Mouse (Mus musculus) erythroblast, embryonic 14.5 days (primary cell): ENCODE measurements around the gene Lyst.

ENCODE experiments used
- GATA1 ChIP-seq: IDR thresholded peaks from 2 replicates; pipeline ENCODE4 v1.6.1; 2012; ENCODE audit warnings: low read length, inconsistent platforms, mixed read lengths
- TAL1 ChIP-seq: IDR thresholded peaks from 3 replicates; pipeline ENCODE4 v1.6.1; 2012; ENCODE audit warnings: low read length, inconsistent platforms, mixed read lengths

GRCm38 (mm10) chr13:13574258-13574870 lies 15.8 kb upstream of the Lyst start:
- TF ChIP-seq TAL1 = no peak
- no peak for TF ChIP-seq GATA1
